Mouse (Mus musculus): Measurements from ENCODE around the gene Pus10. TPM values are rescaled to one million over a fixed set of nuclear protein-coding genes. Genes with fewer than 3 reads are reported as not detected.

Pus10 gene
- polyA plus RNA-seq, 1 experiment from 2014 or later, result 11.5 TPM

DNA sequence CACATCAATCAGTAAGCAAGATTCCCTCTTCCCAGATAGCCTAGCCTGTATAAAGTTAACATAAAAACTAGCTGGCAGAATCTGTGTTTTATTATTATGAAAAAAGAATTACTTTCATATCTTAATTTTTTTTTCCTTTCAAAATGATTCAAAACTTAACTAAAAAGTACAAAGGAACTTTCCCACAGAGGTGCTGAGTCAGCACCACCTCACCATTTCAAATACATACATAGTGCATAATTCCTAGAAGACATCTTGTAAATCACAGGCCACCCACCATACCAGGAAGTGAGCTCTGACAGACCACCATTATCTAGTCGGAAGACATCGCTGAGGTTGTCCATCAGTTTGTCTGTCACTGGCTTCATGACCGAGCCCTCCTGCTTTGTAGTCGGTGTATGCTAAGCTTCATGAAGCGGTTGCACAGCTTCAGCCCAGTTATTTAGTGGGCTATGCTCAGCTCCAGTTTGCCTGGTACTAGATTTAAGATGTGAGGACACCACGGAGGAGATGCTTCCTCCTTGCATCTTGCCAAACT lies 69.3 kb downstream of the Pus10 start:
- ATAC-seq, result no peak
- peaks cover 11% of the 10 kb centered on the region; the same call in 1 of the 2 replicates for H3K36me3 ChIP-seq (ENCODE audit: control insufficient read depth, insufficient read depth, low read length)
- no peak overlapping the region for H3K4me3 ChIP-seq (ENCODE audit: low read depth, low read length)
- H3K4me2 ChIP-seq (ENCODE audit: low read length), result no peak overlapping the region
- no peaks in the 10 kb centered on the region for H3K27me3 ChIP-seq (ENCODE audit: control insufficient read depth, insufficient read depth, low read depth, low read length)
- WGBS, result 93% methylated on average over 6 of the region's 6 CpGs
- H3K9me3 ChIP-seq (replicated peaks; ENCODE audit: control insufficient read depth, low read length, poor library complexity, severe bottlenecking), result no peaks in the 10 kb centered on the region
- no peaks in the 10 kb centered on the region for H3K4me1 ChIP-seq (ENCODE audit: control insufficient read depth, insufficient read depth, low read length)
- H3K9ac ChIP-seq (ENCODE audit: low read depth, low read length), result no peak overlapping the region
- H3K27ac ChIP-seq (ENCODE audit: low read length), result no peak overlapping the region

DNA sequence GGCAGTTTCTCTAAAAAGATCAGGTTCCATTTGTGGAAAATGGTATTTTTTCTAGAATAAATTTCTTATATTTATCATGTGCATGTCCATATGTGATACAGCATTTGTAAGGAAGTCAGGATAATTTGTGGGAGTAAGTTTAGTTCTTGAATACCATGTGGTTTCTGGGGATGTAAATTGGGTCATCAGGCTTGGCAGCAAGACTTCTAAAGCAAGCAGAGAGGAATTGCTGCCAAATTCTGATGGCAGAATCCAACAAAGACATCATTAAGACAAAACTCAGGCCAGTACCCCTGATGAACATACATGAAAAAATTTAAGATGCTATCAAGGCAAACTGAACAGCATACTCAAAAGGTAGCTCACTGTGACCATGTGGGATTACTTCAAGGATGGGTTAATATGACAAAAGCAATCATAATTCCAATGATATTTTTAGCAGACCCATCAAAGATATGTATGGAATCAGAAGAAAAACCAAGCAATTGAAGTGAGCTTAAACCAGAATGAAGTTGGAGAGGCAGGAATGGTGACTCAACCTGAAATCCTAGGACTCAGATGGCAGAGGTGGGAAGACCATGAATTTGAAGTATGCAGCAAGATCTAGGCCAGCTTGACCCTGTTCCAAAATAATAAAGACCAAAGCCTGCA lies 70.5 kb downstream of the Pus10 start:
- no peak overlapping the region for H3K9ac ChIP-seq (ENCODE audit: low read depth, low read length)
- peaks cover 11% of the 10 kb centered on the region; the same call in 1 of the 2 replicates for H3K36me3 ChIP-seq (ENCODE audit: control insufficient read depth, insufficient read depth, low read length)
- no peak overlapping the region for H3K4me2 ChIP-seq (ENCODE audit: low read length)
- H3K9me3 ChIP-seq (replicated peaks; ENCODE audit: control insufficient read depth, low read length, poor library complexity, severe bottlenecking), result no peaks in the 10 kb centered on the region
- H3K4me3 ChIP-seq (ENCODE audit: low read depth, low read length), result no peak overlapping the region
- ATAC-seq, result no peak
- H3K27me3 ChIP-seq (ENCODE audit: control insufficient read depth, insufficient read depth, low read depth, low read length), result no peaks in the 10 kb centered on the region
- no peaks in the 10 kb centered on the region for H3K4me1 ChIP-seq (ENCODE audit: control insufficient read depth, insufficient read depth, low read length)
- H3K27ac ChIP-seq (ENCODE audit: low read length), result no peak overlapping the region

DNA sequence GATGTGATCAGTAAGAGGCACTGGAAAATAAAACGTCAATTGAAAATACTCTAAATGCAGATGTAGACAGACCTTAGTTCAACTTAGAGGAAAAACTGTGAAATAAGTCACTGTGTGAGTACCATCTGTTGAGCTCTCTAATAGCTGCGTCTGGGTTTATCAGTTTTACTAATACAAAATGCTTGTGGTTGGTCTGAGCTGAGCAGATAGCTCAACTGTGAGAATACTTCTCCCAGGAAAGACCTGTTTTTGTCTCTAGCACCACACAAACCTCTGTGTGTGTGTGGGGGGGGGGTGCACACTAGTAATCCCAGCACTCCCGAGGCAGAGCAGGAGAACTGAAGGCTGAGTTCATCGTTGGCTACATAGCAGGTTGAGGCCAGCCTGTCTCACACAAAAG lies 75.4 kb downstream of the Pus10 start:
- no peak overlapping the region for H3K27ac ChIP-seq (ENCODE audit: low read length)
- 77% methylated on average over 4 of the region's 4 CpGs for WGBS

DNA sequence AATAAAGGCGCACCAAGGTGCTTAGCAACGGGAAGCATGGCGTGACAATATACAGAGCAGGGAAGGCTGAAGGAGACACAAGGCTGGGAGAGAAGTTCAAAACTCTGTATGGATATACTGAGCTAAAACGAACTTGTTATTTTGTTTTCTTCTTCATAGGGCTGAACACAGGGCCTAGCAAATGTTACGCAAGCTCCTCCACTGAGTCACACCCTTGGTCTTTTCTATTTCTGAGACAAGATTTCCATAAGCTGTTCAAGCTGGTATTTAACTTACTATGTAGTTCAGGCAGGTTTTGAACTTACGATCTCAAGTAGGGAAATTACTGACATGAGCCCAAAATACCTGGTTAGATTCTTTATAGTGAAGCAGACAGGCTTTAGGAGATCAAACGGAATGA lies 75.9 kb downstream of the Pus10 start:
- no peak for ATAC-seq
- Histone ChIP-seq H3K27me3 (ENCODE audit: control insufficient read depth, insufficient read depth, low read depth, low read length) (no peaks in the 10 kb centered on the region), H3K36me3 (ENCODE audit: control insufficient read depth, insufficient read depth, low read length) (no peaks in the 10 kb centered on the region), H3K9me3 (replicated peaks; ENCODE audit: control insufficient read depth, low read length, poor library complexity, severe bottlenecking) (no peaks in the 10 kb centered on the region), H3K9ac (ENCODE audit: low read depth, low read length) (no peak overlapping the region), H3K27ac (ENCODE audit: low read length) (no peak overlapping the region), H3K4me2 (ENCODE audit: low read length) (no peak overlapping the region), H3K4me1 (ENCODE audit: control insufficient read depth, insufficient read depth, low read length) (no peaks in the 10 kb centered on the region), H3K4me3 (ENCODE audit: low read depth, low read length) (no peak overlapping the region)
- WGBS, result 90% methylated on average over 7 of the region's 7 CpGs

More for the DNA sequence above, 75.4 kb downstream of the Pus10 start:
- H3K27me3 ChIP-seq (ENCODE audit: control insufficient read depth, insufficient read depth, low read depth, low read length), result no peaks in the 10 kb centered on the region
- H3K9ac ChIP-seq (ENCODE audit: low read depth, low read length), result no peak overlapping the region
- H3K4me2 ChIP-seq (ENCODE audit: low read length), result no peak overlapping the region
- no peaks in the 10 kb centered on the region for H3K36me3 ChIP-seq (ENCODE audit: control insufficient read depth, insufficient read depth, low read length)
- no peak for ATAC-seq
- no peaks in the 10 kb centered on the region for H3K4me1 ChIP-seq (ENCODE audit: control insufficient read depth, insufficient read depth, low read length)
- H3K4me3 ChIP-seq (ENCODE audit: low read depth, low read length), result no peak overlapping the region
- H3K9me3 ChIP-seq (replicated peaks; ENCODE audit: control insufficient read depth, low read length, poor library complexity, severe bottlenecking), result no peaks in the 10 kb centered on the region

DNA sequence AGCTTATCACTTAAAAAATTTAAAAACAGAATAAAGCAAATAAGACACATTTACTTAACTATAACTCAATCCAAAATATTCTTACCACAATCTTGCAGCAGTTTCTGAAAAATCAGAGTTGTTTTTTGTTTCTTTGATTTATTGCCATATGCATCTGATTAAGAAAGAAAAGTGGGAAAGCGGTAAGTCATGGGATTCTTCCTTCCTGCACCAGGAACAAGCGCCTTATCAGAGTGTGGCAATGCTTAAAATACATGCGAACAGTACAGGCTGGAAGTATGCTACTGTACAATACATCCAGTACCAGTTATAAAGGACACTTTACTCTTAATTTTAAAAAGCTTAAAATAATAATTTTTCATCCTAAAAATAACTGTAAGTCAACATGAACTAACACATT lies 78.9 kb downstream of the Pus10 start:
- Histone ChIP-seq H3K9ac (ENCODE audit: low read depth, low read length) (no peak overlapping the region), H3K36me3 (ENCODE audit: control insufficient read depth, insufficient read depth, low read length) (no peaks in the 10 kb centered on the region), H3K4me3 (ENCODE audit: low read depth, low read length) (no peak overlapping the region), H3K9me3 (replicated peaks; ENCODE audit: control insufficient read depth, low read length, poor library complexity, severe bottlenecking) (no peaks in the 10 kb centered on the region), H3K27me3 (ENCODE audit: control insufficient read depth, insufficient read depth, low read depth, low read length) (no peaks in the 10 kb centered on the region), H3K4me2 (ENCODE audit: low read length) (no peak overlapping the region), H3K27ac (ENCODE audit: low read length) (no peak overlapping the region), H3K4me1 (ENCODE audit: control insufficient read depth, insufficient read depth, low read length) (no peaks in the 10 kb centered on the region)
- no peak for ATAC-seq
- 97% methylated on average over 3 of the region's 3 CpGs for WGBS

DNA sequence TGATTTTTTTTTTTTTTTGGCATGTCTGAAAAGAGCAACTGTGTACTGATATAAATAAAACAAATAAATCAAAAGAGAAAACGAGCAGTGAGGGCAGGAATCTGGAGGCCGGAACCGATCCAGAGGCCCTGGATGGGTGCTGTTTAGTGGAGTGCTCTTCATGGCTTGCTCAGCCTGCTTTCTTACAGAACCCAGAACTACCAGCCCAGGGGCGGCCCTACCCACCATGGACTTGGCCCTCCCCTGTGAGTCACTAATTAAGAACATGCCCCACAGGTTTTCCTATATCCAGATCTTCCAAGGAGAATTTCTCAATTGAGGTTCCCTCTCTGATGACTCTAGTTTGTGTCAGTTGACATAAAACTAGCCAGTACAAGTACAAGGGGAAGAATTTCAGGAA lies 80.6 kb downstream of the Pus10 start:
- Histone ChIP-seq H3K9ac (ENCODE audit: low read depth, low read length) (no peak overlapping the region), H3K9me3 (replicated peaks; ENCODE audit: control insufficient read depth, low read length, poor library complexity, severe bottlenecking) (no peaks in the 10 kb centered on the region), H3K4me1 (ENCODE audit: control insufficient read depth, insufficient read depth, low read length) (no peaks in the 10 kb centered on the region), H3K27me3 (ENCODE audit: control insufficient read depth, insufficient read depth, low read depth, low read length) (no peaks in the 10 kb centered on the region), H3K36me3 (ENCODE audit: control insufficient read depth, insufficient read depth, low read length) (no peaks in the 10 kb centered on the region), H3K27ac (ENCODE audit: low read length) (no peak overlapping the region), H3K4me3 (ENCODE audit: low read depth, low read length) (no peak overlapping the region), H3K4me2 (ENCODE audit: low read length) (no peak overlapping the region)
- no peak for ATAC-seq
- WGBS, result 77% methylated on average over 4 of the region's 4 CpGs

DNA sequence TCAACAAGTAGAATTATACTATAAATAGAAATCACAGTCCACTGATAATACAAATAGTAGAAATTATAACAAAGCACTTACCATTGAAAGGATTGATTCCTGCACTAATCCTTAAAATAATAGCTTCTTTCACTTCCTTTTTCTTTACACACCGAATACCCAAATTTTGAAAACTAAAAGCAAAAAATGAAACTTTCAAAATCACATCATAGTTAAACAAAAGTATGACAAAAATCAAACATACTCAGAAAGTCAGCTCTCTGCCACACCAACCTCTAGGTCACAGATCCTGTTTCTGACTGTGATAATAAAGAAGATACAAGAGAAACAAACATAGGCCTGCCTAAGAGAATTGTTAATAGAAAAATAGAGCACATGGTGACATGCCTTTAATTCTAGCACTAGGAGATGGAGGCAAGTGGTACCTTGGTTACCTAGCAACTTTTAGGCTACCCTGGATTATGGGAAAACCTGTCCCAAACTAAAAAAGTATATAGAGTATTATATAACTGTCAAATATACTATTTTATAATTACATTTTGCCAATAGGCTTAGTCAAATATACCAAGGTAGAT lies 87.7 kb downstream of the Pus10 start:
- Histone ChIP-seq H3K9ac (ENCODE audit: low read depth, low read length) (no peak overlapping the region), H3K9me3 (replicated peaks; ENCODE audit: control insufficient read depth, low read length, poor library complexity, severe bottlenecking) (no peaks in the 10 kb centered on the region), H3K27ac (ENCODE audit: low read length) (no peak overlapping the region), H3K4me2 (ENCODE audit: low read length) (no peak overlapping the region), H3K27me3 (ENCODE audit: control insufficient read depth, insufficient read depth, low read depth, low read length) (no peaks in the 10 kb centered on the region), H3K4me1 (ENCODE audit: control insufficient read depth, insufficient read depth, low read length) (no peaks in the 10 kb centered on the region), H3K4me3 (ENCODE audit: low read depth, low read length) (no peak overlapping the region), H3K36me3 (ENCODE audit: control insufficient read depth, insufficient read depth, low read length) (no peaks in the 10 kb centered on the region)
- ATAC-seq, result no peak
- 83% methylated on average over 1 of the region's 1 CpGs for WGBS

DNA sequence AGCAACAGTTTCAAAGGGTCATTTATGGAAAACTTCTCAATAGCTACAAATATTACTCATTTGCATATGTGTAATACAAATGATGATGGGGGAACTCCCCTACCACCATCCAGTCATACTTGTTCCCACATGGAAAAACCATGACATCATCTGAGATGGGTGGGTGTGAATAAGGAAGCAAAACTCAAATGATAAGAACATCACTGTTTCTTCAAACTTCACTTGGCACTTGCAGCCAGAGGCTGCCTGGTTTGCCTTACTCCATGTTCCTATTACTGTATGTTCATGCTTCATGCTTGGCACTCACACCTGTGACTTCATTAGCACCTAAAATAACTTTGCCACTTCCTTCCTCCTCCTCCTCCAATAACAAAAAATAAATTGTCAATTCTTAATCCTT lies 88.9 kb downstream of the Pus10 start:
- Histone ChIP-seq H3K9ac (ENCODE audit: low read depth, low read length) (no peak overlapping the region), H3K36me3 (ENCODE audit: control insufficient read depth, insufficient read depth, low read length) (no peaks in the 10 kb centered on the region), H3K27me3 (ENCODE audit: control insufficient read depth, insufficient read depth, low read depth, low read length) (no peaks in the 10 kb centered on the region), H3K27ac (ENCODE audit: low read length) (no peak overlapping the region), H3K9me3 (replicated peaks; ENCODE audit: control insufficient read depth, low read length, poor library complexity, severe bottlenecking) (no peaks in the 10 kb centered on the region), H3K4me2 (ENCODE audit: low read length) (no peak overlapping the region), H3K4me1 (ENCODE audit: control insufficient read depth, insufficient read depth, low read length) (no peaks in the 10 kb centered on the region), H3K4me3 (ENCODE audit: low read depth, low read length) (no peak overlapping the region)
- no peak for ATAC-seq

DNA sequence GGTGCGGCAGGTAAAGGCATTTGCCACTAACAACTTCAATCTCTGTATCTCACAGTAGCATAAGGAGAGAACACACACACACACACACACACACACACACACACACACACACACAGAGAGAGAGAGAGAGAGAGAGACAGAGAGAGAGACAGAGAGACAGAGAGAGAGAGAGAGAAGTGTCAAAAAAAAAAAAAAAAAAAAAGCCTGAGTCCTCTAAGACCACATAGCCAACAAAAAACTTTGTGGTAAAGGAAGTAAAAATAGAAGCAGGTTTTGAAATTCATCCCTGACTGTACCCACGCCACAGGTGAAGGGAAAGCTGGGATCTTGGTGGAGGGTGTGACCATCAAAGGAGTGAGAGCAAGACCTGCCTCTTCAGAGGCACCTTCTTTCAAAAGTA lies 92.7 kb downstream of the Pus10 start:
- Histone ChIP-seq H3K27me3 (ENCODE audit: control insufficient read depth, insufficient read depth, low read depth, low read length) (no peaks in the 10 kb centered on the region), H3K4me2 (ENCODE audit: low read length) (no peak overlapping the region), H3K4me1 (ENCODE audit: control insufficient read depth, insufficient read depth, low read length) (no peaks in the 10 kb centered on the region), H3K9me3 (replicated peaks; ENCODE audit: control insufficient read depth, low read length, poor library complexity, severe bottlenecking) (no peaks in the 10 kb centered on the region), H3K4me3 (ENCODE audit: low read depth, low read length) (no peak overlapping the region), H3K27ac (ENCODE audit: low read length) (no peak overlapping the region), H3K36me3 (ENCODE audit: control insufficient read depth, insufficient read depth, low read length) (no peaks in the 10 kb centered on the region), H3K9ac (ENCODE audit: low read depth, low read length) (no peak overlapping the region)
- ATAC-seq, result no peak
- WGBS, result 80% methylated on average over 2 of the region's 2 CpGs

Data from midbrain, embryonic 16.5 days (tissue).